Mouse (Mus musculus): Measurements from ENCODE around the gene Nhej1.

DNA sequence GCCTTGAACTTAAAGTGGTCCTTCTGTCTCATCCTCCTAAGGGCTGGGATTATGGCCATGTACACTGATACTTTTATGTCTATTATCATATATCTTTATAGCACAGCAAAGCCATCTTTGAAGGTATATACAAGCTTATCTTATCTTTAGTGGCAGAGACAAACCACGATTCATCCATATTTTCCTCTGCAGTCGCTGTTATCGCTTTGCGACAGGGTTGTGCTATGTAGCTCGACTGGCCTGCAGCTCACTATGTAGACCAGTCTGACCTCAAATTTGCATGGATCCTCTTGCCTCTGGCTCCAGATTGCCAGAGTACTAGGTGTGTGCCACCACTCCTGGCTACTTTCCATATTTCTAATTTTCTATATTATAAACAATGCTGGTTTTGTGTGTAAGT is 125.8 kb downstream of the Nhej1 start:
- TF ChIP-seq POLR2A (IDR thresholded peaks at IDR 0.05; ENCODE audit: control insufficient read depth, extremely low read depth, insufficient read depth, low read length, poor library complexity): no peak
- TF ChIP-seq CTCF (IDR thresholded peaks at IDR 0.05; ENCODE audit: borderline replicate concordance, control insufficient read depth, extremely low read depth, insufficient read depth, low read length, poor library complexity): no peak
